Mouse (Mus musculus) MEL (cell line): ENCODE measurements at regions not wholly inside any gene's neighbourhood (a gene's known extent, or its start where the extent isn't known, plus 50 kb on each side); places are given as distances from the start of the nearest gene placed in this dataset.

Experiments
- CTCF ChIP-seq, 3 experiments: IDR thresholded peaks in 2 of 3; conservative IDR thresholded peaks in 1 of 3; 2 replicates each; pipeline ENCODE4 v1.5.1; 2011 to 2012; ENCODE audit warnings: low read length in 3 of 3, low read depth in 2 of 3, mild to moderate bottlenecking in 2 of 3, improper control_type of control experiment in 1 of 3, inconsistent platforms in 1 of 3, mixed read lengths in 1 of 3, moderate library complexity in 1 of 3; ENCODE audit not compliant: control insufficient read depth in 1 of 3, insufficient read depth in 1 of 3, poor library complexity in 1 of 3, severe bottlenecking in 1 of 3
- EP300 ChIP-seq, 2 experiments: IDR thresholded peaks; 2 replicates each; pipeline ENCODE4 v1.6.1; 2011; ENCODE audit warnings: improper control_type of control experiment in 2 of 2, low read length in 2 of 2, low read depth in 1 of 2, mild to moderate bottlenecking in 1 of 2
- GABPA ChIP-seq: IDR thresholded peaks from 2 replicates; pipeline ENCODE4 v1.6.1; 2012; ENCODE audit warnings: low read depth, mild to moderate bottlenecking, inconsistent platforms, low read length, improper control_type of control experiment, moderate library complexity
- MAFK ChIP-seq: IDR thresholded peaks from 2 replicates; pipeline ENCODE4 v1.6.1; 2011; ENCODE audit warnings: low read depth, mild to moderate bottlenecking, low read length, improper control_type of control experiment, borderline replicate concordance
- MYC ChIP-seq: IDR thresholded peaks from 2 replicates; pipeline ENCODE4 v1.6.1; 2011; ENCODE audit warnings: low read depth, mild to moderate bottlenecking, low read length, improper control_type of control experiment, moderate library complexity
- POLR2A ChIP-seq, 2 experiments: IDR thresholded peaks; 2 replicates each; pipeline ENCODE4 v1.6.1; 2011 to 2012; ENCODE audit warnings: low read length in 2 of 2, mild to moderate bottlenecking in 2 of 2, control low read depth in 1 of 2, improper control_type of control experiment in 1 of 2, low read depth in 1 of 2, moderate library complexity in 1 of 2; ENCODE audit not compliant: control insufficient read depth in 1 of 2, insufficient read depth in 1 of 2, poor library complexity in 1 of 2
- POLR2AphosphoS5 ChIP-seq: IDR thresholded peaks from 2 replicates; pipeline ENCODE4 v1.6.1; 2012; ENCODE audit warnings: low read depth, borderline replicate concordance, mild to moderate bottlenecking, inconsistent platforms, low read length, moderate library complexity, mixed read lengths
- UBTF ChIP-seq: IDR thresholded peaks from 2 replicates; pipeline ENCODE4 v1.6.1; 2012; ENCODE audit warnings: low read depth, mild to moderate bottlenecking, inconsistent platforms, low read length, improper control_type of control experiment, moderate library complexity, borderline replicate concordance; ENCODE audit not compliant: insufficient read depth
- ZC3H11A ChIP-seq: IDR thresholded peaks from 2 replicates; pipeline ENCODE4 v1.6.1; 2012; ENCODE audit warnings: low read depth, mild to moderate bottlenecking, inconsistent platforms, low read length, improper control_type of control experiment

- TF ChIP-seq EP300 (IDR thresholded peaks at IDR 0.05; ENCODE audit: low read depth in 1 of 2, low read length in 2 of 2) (no peak), POLR2A (IDR thresholded peaks at IDR 0.05; ENCODE audit: control insufficient read depth in 1 of 2, insufficient read depth in 1 of 2, low read depth in 1 of 2, low read length in 2 of 2, poor library complexity in 1 of 2) (no peak), CTCF (IDR thresholded peaks at IDR 0.05 in 2 of 3, conservative IDR thresholded peaks at IDR 0.05 in 1 of 3; ENCODE audit: control insufficient read depth in 1 of 3, insufficient read depth in 1 of 3, low read depth in 2 of 3, low read length in 3 of 3, poor library complexity in 1 of 3, severe bottlenecking in 1 of 3) (no peak), MAFK (no peak), POLR2AphosphoS5 (no peak), ZC3H11A (no peak), MYC (no peak), UBTF (no peak), GABPA (no peak)
Measured at GRCm38 (mm10) chr4:55811656-55812055, 279.4 kb upstream of the Klf4 start.
